Mouse (Mus musculus) forebrain, embryonic 13.5 days (tissue): Measurements from ENCODE around the gene Ngef. TPM values are rescaled to one million over a fixed set of nuclear protein-coding genes. Genes with fewer than 3 reads are reported as not detected.
"Not testable (repeated sequence)": the region's sequence is repeated elsewhere in the genome, so short reads cannot be mapped to it uniquely, and the experiment has no call there.

Experiments used
- ATAC-seq: fragments of 200-750 bp; cut with Nextera tagmentation; 2 replicates; pipeline ENCODE4 v1.8.0; 2017
- H3K27ac ChIP-seq: fragments of 300-500 bp; sonication (generic); 2 replicates; pipeline ENCODE4 v1.5.1; 2015; ENCODE audit warnings: inconsistent platforms, mild to moderate bottlenecking, moderate library complexity
- H3K27me3 ChIP-seq: fragments of 300-500 bp; sonication (generic); 2 replicates; pipeline ENCODE4 v1.6.1; 2015; ENCODE audit warnings: mild to moderate bottlenecking, inconsistent platforms
- H3K36me3 ChIP-seq: fragments of 300-500 bp; sonication (generic); 2 replicates; pipeline ENCODE4 v1.6.1; 2015; ENCODE audit warnings: mild to moderate bottlenecking, inconsistent platforms; ENCODE audit not compliant: poor library complexity, severe bottlenecking
- H3K4me1 ChIP-seq: fragments of 300-500 bp; sonication (generic); 2 replicates; pipeline ENCODE4 v1.6.1; 2015; ENCODE audit warnings: inconsistent platforms
- H3K4me2 ChIP-seq: fragments of 300-500 bp; sonication (generic); 2 replicates; pipeline ENCODE4 v1.6.1; 2015; ENCODE audit warnings: inconsistent platforms, mild to moderate bottlenecking, moderate library complexity
- H3K4me3 ChIP-seq: fragments of 300-500 bp; sonication (generic); 2 replicates; pipeline ENCODE4 v1.5.1; 2015; ENCODE audit warnings: mild to moderate bottlenecking, inconsistent platforms
- H3K9ac ChIP-seq: fragments of 300-500 bp; sonication (generic); 2 replicates; pipeline ENCODE4 v1.6.1; 2015; ENCODE audit warnings: mild to moderate bottlenecking, inconsistent platforms
- H3K9me3 ChIP-seq: fragments of 300-500 bp; sonication (generic); replicated peaks from 2 replicates; pipeline ENCODE4 v1.6.1; 2016; ENCODE audit warnings: inconsistent platforms
- WGBS: fragments of 180-500 bp; shearing (Covaris S2); methylation state at CpG from one replicate; pipeline ENCODE4 v1.1.7; 2015; 5-methylcytosine and 5-hydroxymethylcytosine counted together
- polyA plus RNA-seq: library from polyadenylated mRNA; unstranded; fragments of >200 nt; fragmentation: Nextera tagmentation; extraction: Ambion mirVana; gene quantifications from 2 replicates; pipeline ENCODE4 v1.2.1, GENCODE M21; 2015

Ngef gene
- polyA plus RNA-seq, 1 experiment from 2014 or later, result 3.1 TPM

- Histone ChIP-seq H3K4me3 (no peak overlapping the region), H3K4me2 (no peak overlapping the region), H3K36me3 (no peaks in the 10 kb centered on the region), H3K9me3 (no peaks in the 10 kb centered on the region), H3K27ac (no peak overlapping the region), H3K9ac (no peak overlapping the region), H3K4me1 (no peaks in the 10 kb centered on the region), H3K27me3 (no peaks in the 10 kb centered on the region)
- ATAC-seq, result no peak
- WGBS, result 75% methylated on average over 9 of the region's 9 CpGs
These were observed 106.2 kb downstream of the Ngef start for GRCm38 (mm10) chr1:87467469-87467868.

GRCm38 (mm10) chr1:87459856-87460255, 113.8 kb downstream of the Ngef start:
- H3K4me3 ChIP-seq, ATAC-seq, H3K27me3 ChIP-seq, H3K36me3 ChIP-seq, H3K27ac ChIP-seq, H3K4me2 ChIP-seq, H3K4me1 ChIP-seq, H3K9ac ChIP-seq, H3K9me3 ChIP-seq: not testable (repeated sequence)
- 91% methylated on average over 6 of the region's 7 CpGs for WGBS

DNA sequence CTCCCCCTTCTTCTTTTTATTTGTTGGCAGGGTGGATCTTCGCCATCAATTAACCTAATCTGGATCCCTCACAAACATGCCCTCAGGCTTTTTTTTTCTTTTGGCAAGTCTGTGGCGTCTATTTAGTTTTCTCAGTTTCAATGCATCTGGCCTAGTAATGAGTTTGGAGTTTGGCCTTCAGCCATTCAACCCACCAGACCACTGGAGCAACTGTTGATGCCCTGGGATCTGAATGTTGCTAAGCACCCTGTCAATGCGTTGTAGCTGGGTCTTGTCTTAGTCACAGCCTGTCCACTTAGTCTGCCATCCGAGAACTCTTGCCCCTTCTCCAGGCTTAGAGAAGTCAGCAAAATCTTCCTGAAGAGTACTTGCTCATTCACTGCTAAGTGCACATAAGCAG, 115.6 kb downstream of the Ngef start:
- H3K4me1 ChIP-seq, result no peaks in the 10 kb centered on the region
- H3K27me3 ChIP-seq, result no peaks in the 10 kb centered on the region
- no peak overlapping the region for H3K9ac ChIP-seq
- H3K36me3 ChIP-seq, result no peaks in the 10 kb centered on the region
- no peak overlapping the region for H3K27ac ChIP-seq
- WGBS, result 82% methylated on average over 4 of the region's 4 CpGs
- H3K9me3 ChIP-seq, result no peaks in the 10 kb centered on the region
- no peak overlapping the region for H3K4me3 ChIP-seq
- no peak overlapping the region for H3K4me2 ChIP-seq
- ATAC-seq, result no peak

DNA sequence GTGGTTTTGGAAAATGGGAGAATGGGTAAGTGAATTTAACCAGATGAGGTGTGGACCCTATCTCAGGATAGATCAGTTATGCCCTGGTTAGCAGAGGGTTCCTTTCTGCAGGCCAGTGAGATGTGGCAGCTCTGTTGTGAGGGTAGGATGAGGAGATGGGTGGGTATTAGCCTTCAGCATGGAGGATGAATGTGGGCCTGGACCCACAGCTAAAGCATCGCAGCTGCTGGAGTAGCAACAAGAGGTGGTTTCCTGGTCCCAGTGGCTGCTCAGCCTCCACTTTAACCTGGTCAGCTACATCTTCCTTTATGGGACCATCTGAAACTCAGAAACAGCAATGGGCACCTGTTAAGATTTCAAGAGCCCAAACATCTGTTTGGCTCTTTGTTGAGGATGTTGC, 117.2 kb downstream of the Ngef start:
- no peaks in the 10 kb centered on the region for H3K9me3 ChIP-seq
- H3K27ac ChIP-seq, result no peak overlapping the region
- no peaks in the 10 kb centered on the region for H3K4me1 ChIP-seq
- H3K36me3 ChIP-seq, result no peaks in the 10 kb centered on the region
- H3K9ac ChIP-seq, result no peak overlapping the region
- WGBS, result 100% methylated on average over 1 of the region's 1 CpGs
- H3K4me2 ChIP-seq, result no peak overlapping the region
- no peak overlapping the region for H3K4me3 ChIP-seq
- no peak for ATAC-seq
- no peaks in the 10 kb centered on the region for H3K27me3 ChIP-seq

- WGBS, result 92% methylated on average over 4 of the region's 4 CpGs
- no peaks in the 10 kb centered on the region for H3K9me3 ChIP-seq
- H3K4me2 ChIP-seq, result no peak overlapping the region
- no peaks in the 10 kb centered on the region for H3K27me3 ChIP-seq
- H3K4me3 ChIP-seq, result no peak overlapping the region
- H3K9ac ChIP-seq, result no peak overlapping the region
- H3K4me1 ChIP-seq, result no peaks in the 10 kb centered on the region
- ATAC-seq, result no peak
- H3K36me3 ChIP-seq, result peaks cover 59% of the 10 kb centered on the region
- H3K27ac ChIP-seq, result no peak overlapping the region
These were observed 124.2 kb downstream of the Ngef start for GRCm38 (mm10) chr1:87449432-87449831.

- no peaks in the 10 kb centered on the region for H3K9me3 ChIP-seq
- H3K9ac ChIP-seq, result no peak overlapping the region
- 29% methylated on average over 5 of the region's 5 CpGs for WGBS
- ATAC-seq, result 0 out of 2 replicates have a peak, but pooled peaks have one; percentile 45
- peaks cover 79% of the 10 kb centered on the region for H3K36me3 ChIP-seq
- no peak overlapping the region for H3K4me2 ChIP-seq
- no peak overlapping the region for H3K27ac ChIP-seq
- H3K4me3 ChIP-seq, result no peak overlapping the region
- H3K27me3 ChIP-seq, result no peaks in the 10 kb centered on the region
- H3K4me1 ChIP-seq, result no peaks in the 10 kb centered on the region
These were observed 126.2 kb downstream of the Ngef start for GRCm38 (mm10) chr1:87447183-87448104.

GRCm38 (mm10) chr1:87436583-87436982, 137.1 kb downstream of the Ngef start:
- no peak overlapping the region for H3K4me3 ChIP-seq
- H3K36me3 ChIP-seq, result peaks cover 72% of the 10 kb centered on the region
- no peaks in the 10 kb centered on the region for H3K27me3 ChIP-seq
- 89% methylated on average over 6 of the region's 6 CpGs for WGBS
- H3K9ac ChIP-seq, result no peak overlapping the region
- no peaks in the 10 kb centered on the region for H3K4me1 ChIP-seq
- no peak for ATAC-seq
- H3K4me2 ChIP-seq, result no peak overlapping the region
- no peak overlapping the region for H3K27ac ChIP-seq
- H3K9me3 ChIP-seq, result no peaks in the 10 kb centered on the region

- ATAC-seq, result no peak
- H3K9ac ChIP-seq, result no peak overlapping the region
- H3K4me2 ChIP-seq, result no peak overlapping the region
- no peaks in the 10 kb centered on the region for H3K27me3 ChIP-seq
- H3K4me1 ChIP-seq, result no peaks in the 10 kb centered on the region
- H3K4me3 ChIP-seq, result no peak overlapping the region
- no peak overlapping the region for H3K27ac ChIP-seq
- WGBS, result 95% methylated on average over 2 of the region's 2 CpGs
- H3K9me3 ChIP-seq, result no peaks in the 10 kb centered on the region
- peaks cover 67% of the 10 kb centered on the region for H3K36me3 ChIP-seq
These were observed 138.5 kb downstream of the Ngef start for GRCm38 (mm10) chr1:87435125-87435524.

Other genes with a start within 250 kb of the Ngef start
- 65.4 and 67.4 TPM in 2 replicates for gene Gigyf2, start 246.9 kb downstream of the Ngef start, polyA plus RNA-seq
- gene Kcnj13, start 179.1 kb downstream of the Ngef start, polyA plus RNA-seq, result 6.4 and 10.4 TPM in 2 replicates
- gene Snorc, start 103.6 kb downstream of the Ngef start, polyA plus RNA-seq, result not detected in 2 replicates
- gene Neu2, start 64.0 kb downstream of the Ngef start, polyA plus RNA-seq, result 0.16 TPM in 1 of 2 replicates, not detected in the other
- gene Inpp5d, start 46.4 kb upstream of the Ngef start, polyA plus RNA-seq, result 3.2 and 3.5 TPM in 2 replicates
- gene Atg16l1, start 182.0 kb upstream of the Ngef start, polyA plus RNA-seq, result 43.8 and 49.9 TPM in 2 replicates
- 2.4 and 2.8 TPM in 2 replicates for gene Sag, start 229.8 kb upstream of the Ngef start, polyA plus RNA-seq